Mouse (Mus musculus) MEL (cell line): ENCODE data around the gene Pycard.

ENCODE experiments used
- CTCF ChIP-seq, 3 experiments: IDR thresholded peaks in 2 of 3; conservative IDR thresholded peaks in 1 of 3; 2 replicates each; pipeline ENCODE4 v1.5.1; 2011 to 2012; ENCODE audit warnings: low read length in 3 of 3, low read depth in 2 of 3, mild to moderate bottlenecking in 2 of 3, improper control_type of control experiment in 1 of 3, inconsistent platforms in 1 of 3, mixed read lengths in 1 of 3, moderate library complexity in 1 of 3; ENCODE audit not compliant: control insufficient read depth in 1 of 3, insufficient read depth in 1 of 3, poor library complexity in 1 of 3, severe bottlenecking in 1 of 3
- E2F4 ChIP-seq: IDR thresholded peaks from 2 replicates; pipeline ENCODE4 v1.6.1; 2011; ENCODE audit warnings: low read depth, low read length, improper control_type of control experiment, borderline replicate concordance
- KAT2A ChIP-seq: conservative IDR thresholded peaks from 2 replicates; pipeline ENCODE4 v1.6.1; 2012; ENCODE audit warnings: low read depth, low read length, improper control_type of control experiment, inconsistent platforms
- MAX ChIP-seq: IDR thresholded peaks from 2 replicates; pipeline ENCODE4 v1.6.1; 2011; ENCODE audit warnings: low read length, improper control_type of control experiment
- NELFE ChIP-seq: IDR thresholded peaks from 2 replicates; pipeline ENCODE4 v1.6.1; 2011; ENCODE audit warnings: low read depth, low read length, improper control_type of control experiment
- POLR2A ChIP-seq, 2 experiments: IDR thresholded peaks; 2 replicates each; pipeline ENCODE4 v1.6.1; 2011 to 2012; ENCODE audit warnings: low read length in 2 of 2, mild to moderate bottlenecking in 2 of 2, control low read depth in 1 of 2, improper control_type of control experiment in 1 of 2, low read depth in 1 of 2, moderate library complexity in 1 of 2; ENCODE audit not compliant: control insufficient read depth in 1 of 2, insufficient read depth in 1 of 2, poor library complexity in 1 of 2
- POLR2AphosphoS2 ChIP-seq: IDR thresholded peaks from 2 replicates; pipeline ENCODE4 v1.6.1; 2011; ENCODE audit warnings: low read length, improper control_type of control experiment
- SIN3A ChIP-seq: IDR thresholded peaks from 2 replicates; pipeline ENCODE4 v1.6.1; 2012; ENCODE audit warnings: low read length, improper control_type of control experiment, inconsistent platforms
- SMC3 ChIP-seq: IDR thresholded peaks from 2 replicates; pipeline ENCODE4 v1.6.1; 2011; ENCODE audit warnings: low read depth, low read length, improper control_type of control experiment
- TAL1 ChIP-seq: IDR thresholded peaks from 2 replicates; pipeline ENCODE4 v1.6.1; 2012; ENCODE audit warnings: mild to moderate bottlenecking, inconsistent platforms, low read length, moderate library complexity, mixed read lengths
- USF2 ChIP-seq, 2 experiments: IDR thresholded peaks; 2 replicates each; pipeline ENCODE4 v1.6.1; 2011 to 2012; ENCODE audit warnings: improper control_type of control experiment in 2 of 2, low read length in 2 of 2, borderline replicate concordance in 1 of 2, inconsistent platforms in 1 of 2, low read depth in 1 of 2, mild to moderate bottlenecking in 1 of 2; ENCODE audit not compliant: insufficient read depth in 1 of 2
- ZC3H11A ChIP-seq: IDR thresholded peaks from 2 replicates; pipeline ENCODE4 v1.6.1; 2012; ENCODE audit warnings: low read depth, mild to moderate bottlenecking, inconsistent platforms, low read length, improper control_type of control experiment

GRCm38 (mm10) chr7:128025381-128025780 is 31.7 kb upstream of the Pycard start:
- TF ChIP-seq E2F4 (no peak), POLR2A (IDR thresholded peaks at IDR 0.05; ENCODE audit: control insufficient read depth in 1 of 2, insufficient read depth in 1 of 2, low read depth in 1 of 2, low read length in 2 of 2, poor library complexity in 1 of 2) (no peak), POLR2AphosphoS2 (no peak), SIN3A (no peak), TAL1 (no peak), CTCF (IDR thresholded peaks at IDR 0.05 in 2 of 3, conservative IDR thresholded peaks at IDR 0.05 in 1 of 3; ENCODE audit: control insufficient read depth in 1 of 3, insufficient read depth in 1 of 3, low read depth in 2 of 3, low read length in 3 of 3, poor library complexity in 1 of 3, severe bottlenecking in 1 of 3) (no peak), MAX (no peak), SMC3 (no peak), USF2 (IDR thresholded peaks at IDR 0.05; ENCODE audit: borderline replicate concordance in 1 of 2, insufficient read depth in 1 of 2, low read depth in 1 of 2, low read length in 2 of 2) (no peak), KAT2A (no peak), ZC3H11A (no peak), NELFE (no peak)
